Mouse (Mus musculus) C2C12 (cell line): ENCODE measurements around the gene Aff3. TPM values are rescaled to one million over a fixed set of nuclear protein-coding genes. Genes with fewer than 3 reads are reported as not detected.

ENCODE experiments used
- H3K27me3 ChIP-seq: one replicate; pipeline ENCODE4 v1.6.1; 2011; ENCODE audit not compliant: control insufficient read depth, insufficient read depth, insufficient read length
- H3K36me3 ChIP-seq: one replicate; pipeline ENCODE4 v1.6.1; 2011; ENCODE audit not compliant: control insufficient read depth, insufficient read depth
- H3K4me3 ChIP-seq: one replicate; pipeline ENCODE4 v1.5.1; 2011; ENCODE audit warnings: mild to moderate bottlenecking, control low read depth; ENCODE audit not compliant: poor library complexity, insufficient read depth, severe bottlenecking
- H3K79me2 ChIP-seq: one replicate; pipeline ENCODE4 v1.6.1; 2011; ENCODE audit not compliant: control insufficient read depth, insufficient read depth
- H3K79me3 ChIP-seq: one replicate; pipeline ENCODE4 v1.6.1; 2011; ENCODE audit warnings: low read depth, control low read depth
- H3ac ChIP-seq: one replicate; pipeline ENCODE3; 2011; ENCODE audit warnings: low read depth; ENCODE audit not compliant: control insufficient read depth, insufficient read length
- CEBPB ChIP-seq: IDR thresholded peaks from one replicate; pipeline ENCODE4 v1.6.1; 2011; ENCODE audit warnings: low read depth, mild to moderate bottlenecking, control low read depth, moderate library complexity
- CTCF ChIP-seq: IDR thresholded peaks from one replicate; pipeline ENCODE4 v1.5.1; 2011; ENCODE audit not compliant: control insufficient read depth, insufficient read depth, insufficient read length
- FOSL1 ChIP-seq: IDR thresholded peaks from one replicate; pipeline ENCODE4 v1.8.0; 2011; ENCODE audit warnings: mild to moderate bottlenecking, low read length; ENCODE audit not compliant: poor library complexity, insufficient read depth, severe bottlenecking
- MAX ChIP-seq: IDR thresholded peaks from one replicate; pipeline ENCODE4 v1.6.1; 2011; ENCODE audit warnings: mild to moderate bottlenecking, control low read depth
- MYOD1 ChIP-seq: IDR thresholded peaks from one replicate; pipeline ENCODE4 v1.6.1; 2011; ENCODE audit warnings: low read depth; ENCODE audit not compliant: control insufficient read depth, insufficient read length
- MYOG ChIP-seq: IDR thresholded peaks from one replicate; pipeline ENCODE4 v1.6.1; 2011; ENCODE audit not compliant: control insufficient read depth, insufficient read length; ENCODE audit errors: extremely low read depth
- USF1 ChIP-seq: IDR thresholded peaks from one replicate; pipeline ENCODE4 v1.6.1; 2011; ENCODE audit warnings: low read depth, mild to moderate bottlenecking, control low read depth, moderate library complexity
- polyA plus RNA-seq: library from polyadenylated mRNA; unstranded; fragments of >200 nt; fragmentation: generic; extraction: Trizol; gene quantifications from one replicate; pipeline ENCODE4 v1.2.1, GENCODE M21; 2012; ENCODE audit warnings: missing spikeins

Gene Aff3
- polyA plus RNA-seq, 1 experiment: not detected

DNA sequence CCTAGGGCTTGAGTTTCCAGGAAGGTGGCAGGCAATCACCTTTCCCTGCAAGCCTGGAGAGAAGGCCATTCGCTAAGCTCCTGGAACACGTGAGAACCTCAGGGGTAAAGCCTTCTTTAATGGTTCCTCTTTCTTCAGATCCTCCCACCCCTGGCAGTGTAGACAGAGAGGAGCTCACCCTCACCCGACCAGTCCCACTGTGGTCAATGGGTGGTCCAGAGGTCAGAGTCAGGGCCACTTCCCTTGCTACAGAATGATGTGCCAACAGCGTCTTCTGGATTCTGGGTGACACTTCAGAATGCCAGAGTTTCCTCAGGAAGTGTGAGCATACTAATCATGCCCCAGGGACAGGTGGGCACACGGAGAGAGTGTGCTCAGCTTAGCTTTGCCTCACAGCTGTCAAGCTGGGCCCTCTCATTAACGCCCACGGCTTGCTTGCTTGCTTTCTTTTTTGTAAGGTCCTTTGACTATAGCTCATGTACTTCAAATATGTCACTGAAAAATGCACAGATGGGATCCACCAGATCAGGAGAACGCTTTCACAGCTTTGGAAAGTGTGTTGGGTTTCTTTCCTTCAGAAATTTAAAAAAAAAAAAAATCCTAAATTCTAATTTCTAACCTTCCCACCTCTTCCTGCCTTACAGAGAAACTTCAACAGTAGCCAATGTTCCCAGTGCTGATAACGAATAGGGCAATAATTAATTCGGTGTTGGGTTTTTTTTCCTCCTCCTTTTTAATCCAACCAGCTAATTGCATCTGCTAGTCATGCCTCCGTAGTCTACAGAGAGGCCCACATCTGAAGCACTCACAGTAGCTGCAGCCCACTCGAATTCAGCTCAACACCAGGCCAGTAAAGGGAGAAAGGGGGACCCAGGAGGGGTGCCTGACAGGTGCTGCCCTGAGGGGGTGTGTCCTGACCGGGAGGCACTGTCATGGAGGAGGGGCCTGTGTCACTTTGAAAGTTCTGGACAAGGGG lies 235.8 kb downstream of the Aff3 start:
- Histone ChIP-seq H3K79me3 (no peaks in the 10 kb centered on the region), H3K79me2 (no peaks in the 10 kb centered on the region), H3ac (no peak overlapping the region), H3K36me3 (no peaks in the 10 kb centered on the region), H3K4me3 (no peak overlapping the region), H3K27me3 (no peaks in the 10 kb centered on the region)
- no peak for TF ChIP-seq MYOG
- no peak for TF ChIP-seq FOSL1
- no peak for TF ChIP-seq CTCF
- TF ChIP-seq MAX: no peak
- no peak for TF ChIP-seq MYOD1
- no peak for TF ChIP-seq CEBPB
- no peak for TF ChIP-seq USF1

DNA sequence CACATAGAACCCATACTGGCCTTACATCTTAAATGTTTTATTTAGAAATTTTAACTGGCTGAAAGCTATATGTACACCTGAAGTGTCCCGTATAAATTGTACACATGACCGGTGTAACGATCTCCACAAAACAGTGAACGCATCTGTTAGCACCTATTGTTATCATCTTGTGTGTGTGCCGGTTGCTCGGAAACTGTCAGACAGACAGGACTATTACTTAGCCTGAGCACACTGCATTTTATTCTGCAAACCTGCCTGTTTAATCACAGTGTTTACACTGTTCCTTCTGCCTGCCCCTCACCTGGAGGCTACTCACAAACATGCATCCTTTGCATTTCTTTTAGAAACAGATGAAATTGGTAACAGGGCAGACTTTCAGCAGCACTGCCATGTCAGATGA lies 241.8 kb downstream of the Aff3 start:
- no peak for TF ChIP-seq MAX
- no peak for TF ChIP-seq USF1
- TF ChIP-seq MYOG: no peak
- Histone ChIP-seq H3K4me3 (no peak overlapping the region), H3K79me2 (no peaks in the 10 kb centered on the region), H3K79me3 (no peaks in the 10 kb centered on the region), H3ac (no peak overlapping the region), H3K36me3 (no peaks in the 10 kb centered on the region), H3K27me3 (no peaks in the 10 kb centered on the region)

GRCm38 (mm10) chr1:38419331-38419730 lies 245.4 kb downstream of the Aff3 start:
- no peaks in the 10 kb centered on the region for H3K27me3 ChIP-seq
- no peaks in the 10 kb centered on the region for H3K79me3 ChIP-seq
- no peak overlapping the region for H3ac ChIP-seq
- TF ChIP-seq MYOD1 (no peak), CEBPB (no peak), FOSL1 (no peak), USF1 (no peak), MYOG (no peak), CTCF (no peak), MAX (no peak)
- H3K36me3 ChIP-seq: no peaks in the 10 kb centered on the region
- H3K4me3 ChIP-seq: no peak overlapping the region
- H3K79me2 ChIP-seq: no peaks in the 10 kb centered on the region

DNA sequence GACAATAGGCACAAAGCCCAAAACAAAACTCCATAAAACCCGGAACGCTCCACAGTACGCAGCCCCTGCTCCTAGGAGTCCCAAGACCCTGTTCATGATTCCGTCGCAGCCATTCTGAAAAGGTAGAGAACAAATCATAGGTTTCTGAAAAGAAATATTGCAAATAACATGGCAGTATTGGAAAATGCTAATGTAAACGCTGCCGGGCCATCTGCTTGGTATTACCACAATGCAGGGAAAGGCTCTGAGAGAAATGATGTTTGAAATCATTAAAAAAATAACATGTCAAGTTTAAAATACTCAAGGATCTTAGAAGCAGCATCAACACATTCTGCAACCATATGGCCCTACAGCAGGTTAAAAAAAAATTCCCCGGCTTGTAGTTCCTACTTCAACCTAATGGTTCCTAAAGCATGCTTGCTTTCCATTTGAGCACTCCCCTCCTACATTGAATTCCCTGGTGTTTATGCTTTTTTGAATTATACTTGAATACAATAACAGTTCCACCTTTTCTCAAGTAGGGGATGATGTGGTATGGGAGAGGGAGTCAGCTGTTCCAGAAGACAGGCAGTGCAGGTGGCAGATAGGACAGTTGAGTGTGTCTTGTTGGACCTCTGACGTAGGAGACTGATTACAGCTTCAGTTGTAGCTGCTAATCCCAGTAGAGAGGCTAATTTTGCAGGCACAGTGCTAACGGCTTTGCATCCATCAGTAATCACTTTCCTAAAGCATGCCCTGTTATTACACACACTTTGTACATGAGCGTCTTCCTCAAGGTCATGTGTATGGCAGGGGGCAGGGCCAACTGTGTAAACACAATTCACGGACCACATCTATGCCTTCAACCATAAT lies 246.3 kb downstream of the Aff3 start:
- no peaks in the 10 kb centered on the region for H3K36me3 ChIP-seq
- no peak overlapping the region for H3K4me3 ChIP-seq
- TF ChIP-seq FOSL1 (no peak), CTCF (no peak), MYOG (no peak), MYOD1 (no peak), USF1 (no peak), MAX (no peak), CEBPB (no peak)
- H3K79me2 ChIP-seq: no peaks in the 10 kb centered on the region
- no peak overlapping the region for H3ac ChIP-seq
- no peaks in the 10 kb centered on the region for H3K27me3 ChIP-seq
- no peaks in the 10 kb centered on the region for H3K79me3 ChIP-seq

DNA sequence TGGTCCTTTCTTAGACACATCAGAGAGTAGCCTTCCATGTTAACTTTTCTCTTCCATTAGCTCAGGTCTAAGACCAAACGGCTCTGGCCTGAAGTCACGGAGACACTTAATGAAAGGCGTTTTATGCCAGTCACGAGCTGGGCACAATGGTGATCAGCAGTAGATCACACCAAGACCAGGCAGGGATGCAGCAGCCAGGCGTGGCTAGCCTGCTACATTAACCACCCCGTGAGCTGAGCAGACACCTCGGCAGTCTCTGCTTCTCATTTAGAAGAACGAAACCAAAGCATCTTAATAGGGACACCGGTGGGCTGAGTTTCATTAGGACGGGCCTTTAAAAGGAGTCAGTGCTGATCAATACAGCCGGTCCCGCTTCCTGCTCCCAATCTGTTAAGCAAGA lies 247.6 kb downstream of the Aff3 start:
- no peaks in the 10 kb centered on the region for H3K79me2 ChIP-seq
- H3ac ChIP-seq: no peak overlapping the region
- H3K4me3 ChIP-seq: no peak overlapping the region
- H3K27me3 ChIP-seq: no peaks in the 10 kb centered on the region
- H3K36me3 ChIP-seq: no peaks in the 10 kb centered on the region
- no peak for TF ChIP-seq CEBPB
- no peak for TF ChIP-seq USF1
- TF ChIP-seq MYOG: no peak
- no peak for TF ChIP-seq CTCF
- no peak for TF ChIP-seq MYOD1
- no peaks in the 10 kb centered on the region for H3K79me3 ChIP-seq
